Mouse (Mus musculus) embryonic stem cell, embryonic (primary cell): Measurements from ENCODE around the gene Slc17a7.

Experiments used
- CTCF ChIA-PET, 4 experiments: fragments of 300-600 bp in 2 of 4; fragments of 350-600 bp in 2 of 4; sonication (Branson Sonifier 250); formaldehyde crosslinking; loops; one replicate each; lab custom pipeline; 2022; ENCODE audit warnings: inconsistent platforms in 2 of 4; lab: Charles Lee
- POLR2A ChIA-PET, 4 experiments: fragments of 300-600 bp in 2 of 4; fragments of 350-600 bp in 2 of 4; sonication (Branson Sonifier 250); formaldehyde crosslinking; loops; one replicate each; lab custom pipeline; 2022; ENCODE audit warnings: antibody characterized with exemption in 4 of 4, inconsistent platforms in 1 of 4; lab: Charles Lee

The Slc17a7 gene

DNA sequence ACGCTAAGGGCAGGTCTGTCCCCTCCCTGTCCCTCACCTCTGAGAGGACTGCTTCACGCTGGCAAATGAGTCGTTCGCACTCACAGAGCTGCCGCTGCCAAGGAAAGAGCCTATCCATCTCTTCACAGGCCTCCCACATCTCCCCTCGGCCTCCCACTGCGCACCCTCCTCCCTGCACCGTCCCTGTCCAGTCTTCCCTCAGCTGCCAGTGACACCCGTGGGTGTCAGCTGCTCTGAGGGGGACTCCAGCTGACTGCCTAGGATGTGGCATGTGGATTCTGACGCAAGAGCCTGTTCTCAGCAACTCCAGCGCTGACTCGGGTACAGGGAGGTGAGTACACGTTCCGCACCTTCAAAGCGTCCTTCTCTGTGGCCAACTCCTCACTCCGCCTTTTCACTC is 25.9 kb downstream of the Slc17a7 start:
- POLR2A ChIA-PET, result interaction anchor here in 3 of 4 experiments (0.5 to 2.8 kb wide), 12 partner anchors 10 to 277 kb away, joined by 3 to 10 read pairs (median 3); partner anchors contain the start of genes Aldh16a1 (in 1 of the 3), Ccdc155 (in 1 of the 3) and Scaf1 (in 1 of the 3)
- CTCF ChIA-PET, result interaction anchor here in 2 of 4 experiments (0.8 to 3.3 kb wide), 4 partner anchors 9 to 27 kb away, joined by 3 to 10 read pairs (median 6); no protein-coding TSS in a partner anchor

DNA sequence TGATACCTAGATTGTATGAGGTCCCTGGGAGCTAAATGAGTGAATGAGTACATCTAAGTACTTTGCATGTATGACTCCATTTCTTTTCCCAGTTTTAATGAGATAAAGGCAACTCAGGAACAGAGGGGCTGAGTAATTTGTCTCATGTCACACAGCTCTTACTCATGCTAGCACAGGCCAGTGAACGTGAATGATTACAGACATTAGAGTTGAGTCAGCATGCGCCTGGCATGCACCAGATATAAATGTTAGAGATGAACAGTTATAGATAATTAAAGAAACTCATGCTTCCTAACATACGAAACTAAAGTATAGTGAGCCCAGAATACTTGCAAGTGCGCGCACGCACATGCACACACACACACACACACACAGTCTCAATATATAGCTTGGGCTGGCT is 26.4 kb downstream of the Slc17a7 start:
- POLR2A ChIA-PET, result interaction anchor here (0.5 to 2.8 kb wide), 13 partner anchors 9 to 174 kb away, joined by 3 to 10 read pairs (median 3); partner anchors contain the start of genes Aldh16a1 (in 1 of the 4), Ccdc155 (in 1 of the 4) and Scaf1 (in 1 of the 4)
- CTCF ChIA-PET, result interaction anchor here in 2 of 4 experiments (0.8 to 3.3 kb wide), 3 partner anchors 8 to 28 kb away, joined by 3 to 10 read pairs (median 6); no protein-coding TSS in a partner anchor

DNA sequence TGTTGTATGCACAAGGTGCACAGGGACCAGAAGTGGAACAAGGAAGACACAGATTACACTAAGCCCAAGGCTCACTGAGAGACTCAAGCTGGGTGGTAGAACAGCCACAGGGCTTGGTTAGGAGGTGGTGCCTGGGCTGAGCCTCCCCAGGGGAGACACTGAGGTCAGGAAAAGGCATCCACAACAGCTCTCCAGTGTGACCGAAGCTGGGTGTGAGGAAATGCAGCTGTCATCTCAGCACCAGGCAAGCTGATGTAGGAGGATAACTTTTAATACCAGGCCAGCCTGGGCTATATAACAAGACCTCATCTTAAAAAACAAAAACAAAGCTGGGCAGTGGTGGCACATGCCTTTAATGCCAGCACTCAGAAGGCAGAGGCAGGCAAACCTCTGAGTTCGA is 27.4 kb downstream of the Slc17a7 start:
- ChIA-PET POLR2A (interaction anchor here in 2 of 4 experiments (0.5 to 2.4 kb wide), 8 partner anchors 9 to 227 kb away, joined by 3 to 12 read pairs (median 3); partner anchors contain the start of genes Prmt1 (in 1 of the 2) and Tead2 (in 1 of the 2)), CTCF (interaction anchor here in 2 of 4 experiments (1.8 to 3.5 kb wide), 3 partner anchors 9 to 29 kb away, joined by 8 to 14 read pairs (median 10); no protein-coding TSS in a partner anchor)

- CTCF ChIA-PET, result interaction anchor here in 3 of 4 experiments (0.6 to 3.5 kb wide), 6 partner anchors 10 to 55 kb away, joined by 3 to 15 read pairs (median 9); no protein-coding TSS in a partner anchor
These were observed 28.1 kb downstream of the Slc17a7 start for GRCm38 (mm10) chr7:45191803-45192363.

GRCm38 (mm10) chr7:45192585-45193310 is 29.0 kb downstream of the Slc17a7 start:
- ChIA-PET POLR2A (interaction anchor here in 3 of 4 experiments (1.0 to 2.4 kb wide), 11 partner anchors 10 to 124 kb away, joined by 3 to 12 read pairs (median 4); partner anchors contain the start of genes Ccdc155 (in 2 of the 3), Slc17a7 (in 1 of the 3) and Slc6a21 (in 1 of the 3)), CTCF (interaction anchor here (0.6 to 3.5 kb wide), 11 partner anchors 10 to 95 kb away, joined by 3 to 15 read pairs (median 4); partner anchors contain the start of genes Flt3l (in 1 of the 4) and Gm45713 (in 1 of the 4))

More at GRCm38 (mm10) chr7:45191803-45192363, 28.1 kb downstream of the Slc17a7 start:
- POLR2A ChIA-PET, result interaction anchor here in 3 of 4 experiments (0.5 to 2.4 kb wide), 12 partner anchors 9 to 226 kb away, joined by 3 to 12 read pairs (median 4); partner anchors contain the start of genes Ccdc155 (in 1 of the 3), Prmt1 (in 1 of the 3), Slc17a7 (in 1 of the 3) and Tead2 (in 1 of the 3)

- CTCF ChIA-PET, result interaction anchor here in 3 of 4 experiments (0.6 to 3.5 kb wide), 12 partner anchors 11 to 107 kb away, joined by 3 to 15 read pairs (median 4); partner anchors contain the start of genes Ccdc155 (in 1 of the 3), Flt3l (in 1 of the 3) and Gm45713 (in 1 of the 3)
- POLR2A ChIA-PET, result interaction anchor here in 3 of 4 experiments (0.7 to 2.4 kb wide), 12 partner anchors 8 to 147 kb away, joined by 3 to 12 read pairs (median 4); partner anchors contain the start of genes Ccdc155 (in 2 of the 3) and Rps11 (in 1 of the 3)
These were observed 29.7 kb downstream of the Slc17a7 start for GRCm38 (mm10) chr7:45193406-45193805.

GRCm38 (mm10) chr7:45193871-45194785 is 30.4 kb downstream of the Slc17a7 start:
- ChIA-PET POLR2A (interaction anchor here in 3 of 4 experiments (0.6 to 1.7 kb wide), 15 partner anchors 8 to 175 kb away, joined by 3 to 13 read pairs (median 3); partner anchors contain the start of genes Ccdc155 (in 2 of the 3), Rps11 (in 1 of the 3) and Tead2 (in 1 of the 3)), CTCF (interaction anchor here in 3 of 4 experiments (0.6 to 3.5 kb wide), 13 partner anchors 10 to 115 kb away, joined by 3 to 15 read pairs (median 4); partner anchors contain the start of genes Ccdc155 (in 1 of the 3), Flt3l (in 1 of the 3) and Gm45713 (in 1 of the 3))

GRCm38 (mm10) chr7:45195341-45196175 is 31.8 kb downstream of the Slc17a7 start:
- ChIA-PET CTCF (interaction anchor here in 1 of 4 experiments (0.7 to 1.8 kb wide), 2 partner anchors 21 to 33 kb away, joined by 3 to 5 read pairs; no protein-coding TSS in a partner anchor), POLR2A (interaction anchor here in 3 of 4 experiments (0.5 to 1.7 kb wide), 9 partner anchors 8 to 106 kb away, joined by 3 to 7 read pairs (median 4); partner anchors contain the start of gene Ccdc155 (in 1 of the 3))

GRCm38 (mm10) chr7:45196176-45196535 is 32.4 kb downstream of the Slc17a7 start:
- ChIA-PET CTCF (no interaction called here), POLR2A (interaction anchor here in 3 of 4 experiments (0.5 to 1.4 kb wide), 5 partner anchors 8 to 45 kb away, joined by 3 to 6 read pairs (median 4); partner anchors contain the start of genes Ccdc155 (in 1 of the 3) and Slc6a16 (in 1 of the 3))

GRCm38 (mm10) chr7:45196994-45197393 is 33.2 kb downstream of the Slc17a7 start:
- ChIA-PET CTCF (interaction anchor here in 3 of 4 experiments (0.6 to 3.2 kb wide), 9 partner anchors 15 to 238 kb away, joined by 3 to 37 read pairs (median 6); partner anchors contain the start of genes Slc17a7 (in 2 of the 3) and Gys1 (in 1 of the 3)), POLR2A (interaction anchor here in 1 of 4 experiments (0.7 to 1.8 kb wide), 5 partner anchors 12 to 381 kb away, joined by 3 to 4 read pairs (median 3); partner anchors contain the start of genes Il4i1, Nup62 and Slc6a16)

DNA sequence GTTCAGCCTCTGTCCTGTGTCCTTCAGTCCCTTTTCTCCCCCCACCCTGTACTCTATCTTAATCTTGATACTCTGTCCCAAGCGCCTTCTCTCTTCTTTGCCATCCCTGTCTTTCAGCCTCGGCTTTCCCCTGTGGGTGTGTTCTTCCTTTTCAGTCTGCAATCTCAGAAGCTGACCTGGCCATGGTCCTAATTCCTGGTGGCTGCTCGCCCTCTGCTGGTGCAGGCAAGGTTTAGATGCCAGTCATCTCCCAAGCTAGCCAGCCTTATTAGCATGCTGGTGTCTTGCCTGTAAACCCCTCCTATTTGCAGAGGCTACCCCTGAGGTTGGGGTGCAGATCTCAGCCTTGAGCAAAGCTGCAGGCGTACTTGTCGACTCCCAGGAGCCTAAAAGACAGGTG is 34.7 kb downstream of the Slc17a7 start:
- ChIA-PET POLR2A (interaction anchor here (0.6 to 2.4 kb wide), 26 partner anchors 9 to 193 kb away, joined by 3 to 13 read pairs (median 4); partner anchors contain the start of genes Aldh16a1 (in 2 of the 4), Pih1d1 (in 2 of the 4), Cd37 (in 1 of the 4) and Rcn3 (in 1 of the 4)), CTCF (interaction anchor here (0.5 to 3.2 kb wide), 42 partner anchors 8 to 236 kb away, joined by 3 to 37 read pairs (median 4); partner anchors contain the start of genes Flt3l (in 1 of the 4), Gm45713 (in 1 of the 4), Gys1 (in 1 of the 4) and Rras (in 1 of the 4))

- POLR2A ChIA-PET, result interaction anchor here (0.5 to 2.4 kb wide), 30 partner anchors 9 to 561 kb away, joined by 3 to 13 read pairs (median 3); partner anchors contain the start of genes Aldh16a1 (in 2 of the 4), Pih1d1 (in 2 of the 4), Cd37 (in 1 of the 4) and Rcn3 (in 1 of the 4)
- CTCF ChIA-PET, result interaction anchor here (0.5 to 3.2 kb wide), 41 partner anchors 8 to 236 kb away, joined by 3 to 37 read pairs (median 4); partner anchors contain the start of genes Flt3l (in 1 of the 4), Gm45713 (in 1 of the 4), Gys1 (in 1 of the 4) and Rras (in 1 of the 4)
These were observed 35.2 kb downstream of the Slc17a7 start for GRCm38 (mm10) chr7:45198961-45199360.

DNA sequence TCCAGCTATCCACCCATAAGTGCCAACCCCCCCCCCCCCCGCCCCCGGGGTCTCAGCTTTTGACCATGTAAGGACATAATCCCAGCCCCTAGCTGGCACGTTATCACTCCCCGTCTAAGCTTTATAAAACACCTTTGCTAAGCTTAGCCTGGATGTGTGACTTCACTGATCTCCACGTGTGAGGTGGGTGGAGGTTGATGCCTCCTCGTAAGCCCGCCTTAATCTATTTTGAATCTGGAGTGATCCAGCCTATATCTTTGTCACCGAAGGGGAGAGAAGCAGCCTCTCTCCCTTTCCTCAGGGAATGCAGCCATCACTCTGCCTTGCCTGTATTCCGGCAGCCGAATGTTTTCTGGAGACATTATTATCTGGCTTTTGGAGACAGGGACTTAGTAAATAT is 38.9 kb downstream of the Slc17a7 start:
- CTCF ChIA-PET, result interaction anchor here in 1 of 4 experiments (0.6 to 0.7 kb wide), 4 partner anchors 33 to 129 kb away, joined by 3 read pairs; no protein-coding TSS in a partner anchor
- POLR2A ChIA-PET, result interaction anchor here in 3 of 4 experiments (0.5 to 1.4 kb wide), 7 partner anchors 48 to 603 kb away, joined by 3 to 4 read pairs (median 3); partner anchors contain the start of gene Aldh16a1 (in 2 of the 3)
